ENCODE assay signal across 35 mouse cellular contexts in the genomic region with DNA sequence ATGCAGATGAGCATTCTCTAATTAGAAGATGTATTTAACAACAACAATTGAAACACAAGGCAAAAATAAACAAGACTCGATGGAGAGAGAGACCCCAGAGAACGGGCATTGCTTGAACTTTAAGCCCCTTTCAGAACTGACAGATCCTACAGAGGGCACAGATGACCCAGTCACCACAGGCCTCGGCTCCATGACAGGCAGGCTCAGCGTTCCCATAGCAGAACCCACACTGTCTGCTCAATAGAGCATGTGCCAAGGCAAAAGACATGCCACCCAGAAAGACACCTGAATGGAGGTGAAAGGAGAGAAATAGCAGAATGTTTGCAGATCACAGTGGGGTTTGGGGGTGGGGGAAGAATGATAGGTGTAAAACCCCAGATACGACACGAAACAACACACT. TPM values are rescaled to one million over a fixed set of nuclear protein-coding genes. Genes with fewer than 3 reads are reported as not detected.
"Had no signal": no experiment of that assay in that cellular context is flagged by ENCODE, and none has a peak within 500 bp of the region (broad histone marks: within the 10 kb centered on the region; RNA-seq: fewer than 3 reads in every experiment).

No protein-coding gene starts in this region.

- H3K4me1 ChIP-seq: embryonic facial prominence, embryonic 10.5 days; embryonic facial prominence, embryonic 12.5 days; embryonic facial prominence, embryonic 13.5 days; embryonic facial prominence, embryonic 15.5 days; forebrain, embryonic 10.5 days; forebrain, embryonic 12.5 days; forebrain, embryonic 13.5 days; forebrain, embryonic 15.5 days; heart, embryonic 10.5 days; heart, embryonic 12.5 days; heart, embryonic 13.5 days had no signal

- H3K27me3 ChIP-seq: embryonic facial prominence, embryonic 12.5 days; embryonic facial prominence, embryonic 13.5 days; embryonic facial prominence, embryonic 15.5 days; forebrain, embryonic 12.5 days; forebrain, embryonic 13.5 days; forebrain, embryonic 15.5 days; heart, embryonic 12.5 days; heart, embryonic 13.5 days had no signal

- H3K4me3 ChIP-seq: embryonic facial prominence, embryonic 10.5 days; embryonic facial prominence, embryonic 12.5 days; embryonic facial prominence, embryonic 13.5 days; embryonic facial prominence, embryonic 15.5 days; erythroblast, embryonic 14.5 days; forebrain, embryonic 10.5 days; forebrain, embryonic 12.5 days; forebrain, embryonic 13.5 days; forebrain, embryonic 15.5 days; gastrocnemius, adult 2 months; heart, adult 2 months; heart, embryonic 10.5 days; heart, embryonic 12.5 days; heart, embryonic 13.5 days had no signal

- H3K27ac ChIP-seq: embryonic facial prominence, embryonic 10.5 days; embryonic facial prominence, embryonic 12.5 days; embryonic facial prominence, embryonic 13.5 days; embryonic facial prominence, embryonic 15.5 days; forebrain, embryonic 10.5 days; forebrain, embryonic 12.5 days; forebrain, embryonic 13.5 days; forebrain, embryonic 15.5 days; gastrocnemius, adult 2 months; heart, adult 2 months; heart, embryonic 10.5 days; heart, embryonic 13.5 days had no signal

- DNase-seq: embryo, embryonic 11 days; forebrain, postnatal 0 days; gastrocnemius, adult 2 months; gastrocnemius, postnatal 10 days; gastrocnemius, postnatal 14 days; gastrocnemius, postnatal 25 days; gastrocnemius, postnatal 36 days; heart, adult 2 months had no signal

RNA-seq across cellular contexts. Expression of gene Olfr1416, which starts 26.5 kb away (rescaled TPM):
- total RNA-seq: common myeloid progenitor, adult 5-6 weeks; forebrain, postnatal 0 days; gastrocnemius, adult 18-20 months; gastrocnemius, adult 2 months; gastrocnemius, adult 8-10 months; gastrocnemius, postnatal 10 days; gastrocnemius, postnatal 14 days; gastrocnemius, postnatal 25 days; gastrocnemius, postnatal 36 days; gastrocnemius, postnatal 4 days; granulocyte monocyte progenitor cell, adult 5-6 weeks; heart, adult 2 months; heart, adult 8-10 months had no signal
- polyA plus RNA-seq: cortical plate, adult 2 months; embryonic facial prominence, embryonic 10.5 days; embryonic facial prominence, embryonic 11.5 days; embryonic facial prominence, embryonic 12.5 days; embryonic facial prominence, embryonic 13.5 days; embryonic facial prominence, embryonic 15.5 days; erythroblast, embryonic 14.5 days; forebrain, embryonic 10.5 days; forebrain, embryonic 11.5 days; forebrain, embryonic 12.5 days; forebrain, embryonic 13.5 days; forebrain, embryonic 14.5 days; forebrain, embryonic 15.5 days; forebrain, embryonic 16.5 days; forebrain, postnatal 0 days; frontal cortex, adult 2 months; gonadal fat pad, adult 2 months; heart, adult 2 months; heart, embryonic 10.5 days; heart, embryonic 11.5 days; heart, embryonic 12.5 days; heart, embryonic 13.5 days had no signal

RNA-seq across cellular contexts. Expression of gene Olfr1415, which starts 37.5 kb away (rescaled TPM):
- total RNA-seq: common myeloid progenitor, adult 5-6 weeks; forebrain, postnatal 0 days; gastrocnemius, adult 18-20 months; gastrocnemius, adult 2 months; gastrocnemius, adult 8-10 months; gastrocnemius, postnatal 10 days; gastrocnemius, postnatal 14 days; gastrocnemius, postnatal 25 days; gastrocnemius, postnatal 36 days; gastrocnemius, postnatal 4 days; granulocyte monocyte progenitor cell, adult 5-6 weeks; heart, adult 2 months; heart, adult 8-10 months had no signal
- polyA plus RNA-seq: cortical plate, adult 2 months; embryonic facial prominence, embryonic 11.5 days; embryonic facial prominence, embryonic 12.5 days; embryonic facial prominence, embryonic 13.5 days; embryonic facial prominence, embryonic 14.5 days; embryonic facial prominence, embryonic 15.5 days; erythroblast, embryonic 14.5 days; forebrain, embryonic 10.5 days; forebrain, embryonic 11.5 days; forebrain, embryonic 12.5 days; forebrain, embryonic 13.5 days; forebrain, embryonic 14.5 days; forebrain, embryonic 15.5 days; forebrain, embryonic 16.5 days; forebrain, postnatal 0 days; frontal cortex, adult 2 months; gonadal fat pad, adult 2 months; heart, adult 2 months; heart, embryonic 10.5 days; heart, embryonic 11.5 days; heart, embryonic 12.5 days; heart, embryonic 13.5 days had no signal
